Mouse (Mus musculus): ENCODE measurements at regions not wholly inside any gene's neighbourhood (a gene's known extent, or its start where the extent isn't known, plus 50 kb on each side); places are given as distances from the start of the nearest gene placed in this dataset.

- no peak for TF ChIP-seq POLR2AphosphoS2 (IDR thresholded peaks at IDR 0.05; ENCODE audit: low read depth, low read length)
- no peak for TF ChIP-seq POLR2A (IDR thresholded peaks at IDR 0.05; ENCODE audit: low read depth, low read length)
- no peak for TF ChIP-seq USF1 (IDR thresholded peaks at IDR 0.05; ENCODE audit: low read depth, low read length)
- TF ChIP-seq E2F4 (IDR thresholded peaks at IDR 0.05; ENCODE audit: insufficient replicate concordance, low read depth, low read length), result no peak
- TF ChIP-seq RAD21 (IDR thresholded peaks at IDR 0.05; ENCODE audit: low read depth, low read length), result no peak
- no peak for TF ChIP-seq MAX (IDR thresholded peaks at IDR 0.05; ENCODE audit: low read length)
- TF ChIP-seq SIN3A (IDR thresholded peaks at IDR 0.05; ENCODE audit: low read length), result no peak
- no peak for TF ChIP-seq CTCF (conservative IDR thresholded peaks at IDR 0.05 in 1 of 2, IDR thresholded peaks at IDR 0.05 in 1 of 2; ENCODE audit: low read depth in 2 of 2, low read length in 2 of 2)
Observed at GRCm38 (mm10) chr4:58607491-58607890, 53.8 kb upstream of the Lpar1 start.
